Mouse (Mus musculus): ENCODE results near the gene Nr2c2ap. TPM values are rescaled to one million over a fixed set of nuclear protein-coding genes. Genes with fewer than 3 reads are reported as not detected.

Nr2c2ap gene
- total RNA-seq, 2 experiments from 2014 or later, result 21.7 to 21.9 TPM

DNA sequence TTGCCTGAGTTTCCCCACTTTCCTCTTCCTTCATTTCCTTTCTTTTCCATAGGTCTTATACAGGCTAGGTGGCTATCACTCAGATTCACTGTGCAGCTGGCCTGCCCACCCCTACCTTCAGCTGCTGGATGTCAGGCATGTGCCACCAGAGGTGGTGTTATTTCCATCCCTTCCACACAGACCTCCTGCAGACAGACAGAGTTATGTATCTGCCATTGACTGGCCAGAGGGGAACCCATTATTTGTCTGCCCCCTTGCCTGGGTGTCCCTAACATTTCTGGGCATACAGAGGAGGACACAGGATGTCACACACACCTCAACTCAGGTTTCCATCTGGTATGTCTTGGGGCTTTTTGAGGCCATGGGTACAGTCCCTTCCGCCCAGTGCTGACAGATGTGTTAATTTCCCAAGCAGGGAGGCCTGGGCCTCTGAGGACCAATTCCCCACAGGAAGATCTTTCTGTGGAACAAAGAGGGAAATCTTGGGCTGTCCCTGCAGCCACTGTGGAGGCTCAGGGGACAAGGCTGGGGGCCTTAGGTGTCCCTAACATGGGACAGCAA, 26.2 kb downstream of the Nr2c2ap start:
- DNase-seq (ENCODE audit: low spot score in 2 of 2), result no peak
- intact Hi-C loops (cut with DNase I), result no loop called here

DNA sequence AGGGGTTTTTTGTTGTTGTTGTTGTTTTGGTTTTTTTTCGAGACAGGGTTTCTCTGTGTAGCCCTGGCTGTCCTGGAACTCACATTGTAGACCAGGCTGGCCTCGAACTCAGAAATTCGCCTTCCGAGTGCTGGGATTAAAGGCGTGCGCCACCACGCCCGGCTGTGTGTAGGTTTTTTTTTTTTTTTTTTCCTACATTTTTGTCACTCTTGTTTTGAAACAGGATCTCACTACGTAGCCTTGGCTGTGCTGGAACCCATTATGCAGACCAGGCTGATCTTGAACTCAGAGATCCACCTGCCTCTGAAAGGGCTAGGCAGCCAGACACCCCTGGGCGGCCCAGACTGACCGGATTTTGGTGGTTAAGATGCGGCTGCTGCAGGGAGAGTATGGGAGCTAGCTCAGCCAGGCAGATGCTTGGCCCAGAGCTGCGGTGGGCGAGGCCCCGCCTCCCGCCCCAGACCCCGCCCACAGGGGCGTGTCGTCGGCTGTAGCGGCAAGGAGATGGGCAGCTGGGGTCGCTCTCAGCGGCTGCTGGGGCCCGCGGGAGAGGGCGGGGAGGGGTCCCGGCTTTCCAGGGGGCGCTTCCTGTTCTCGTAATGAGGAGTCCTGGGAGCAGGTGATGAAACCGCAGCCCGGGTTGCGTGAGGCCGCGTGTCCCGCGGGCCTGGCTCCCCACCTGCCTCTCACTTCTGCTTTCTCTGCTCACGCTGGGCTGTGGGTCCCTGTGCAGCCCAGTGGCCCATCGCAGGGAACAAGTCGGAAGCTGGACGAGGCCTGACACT, 27.1 kb downstream of the Nr2c2ap start:
- intact Hi-C loops (cut with DNase I), result no loop called here
- peak; percentile 59 to 63 for DNase-seq (ENCODE audit: low spot score in 2 of 2)

DNA sequence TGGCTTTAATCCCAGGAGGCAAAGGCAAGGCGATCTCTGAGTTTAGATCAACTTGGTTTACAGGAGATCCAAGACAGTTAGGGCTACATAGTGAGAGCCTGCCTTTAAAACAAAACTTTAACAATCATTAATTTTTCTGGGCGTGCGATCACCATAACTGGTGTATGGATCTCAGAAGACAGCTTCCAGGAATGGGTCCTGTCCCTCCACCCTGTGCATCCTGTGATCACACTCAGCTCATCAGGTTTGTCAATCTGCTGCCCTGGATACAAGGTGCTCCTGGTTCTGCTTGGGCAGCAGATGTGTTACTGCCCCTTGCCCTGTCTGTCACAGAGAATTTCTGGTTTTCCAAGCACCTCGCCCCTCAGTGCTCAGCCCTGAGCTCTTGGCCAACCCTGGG, 28.1 kb downstream of the Nr2c2ap start:
- intact Hi-C loops (cut with DNase I), result no loop called here
- no peak for DNase-seq (ENCODE audit: low spot score in 2 of 2)

DNA sequence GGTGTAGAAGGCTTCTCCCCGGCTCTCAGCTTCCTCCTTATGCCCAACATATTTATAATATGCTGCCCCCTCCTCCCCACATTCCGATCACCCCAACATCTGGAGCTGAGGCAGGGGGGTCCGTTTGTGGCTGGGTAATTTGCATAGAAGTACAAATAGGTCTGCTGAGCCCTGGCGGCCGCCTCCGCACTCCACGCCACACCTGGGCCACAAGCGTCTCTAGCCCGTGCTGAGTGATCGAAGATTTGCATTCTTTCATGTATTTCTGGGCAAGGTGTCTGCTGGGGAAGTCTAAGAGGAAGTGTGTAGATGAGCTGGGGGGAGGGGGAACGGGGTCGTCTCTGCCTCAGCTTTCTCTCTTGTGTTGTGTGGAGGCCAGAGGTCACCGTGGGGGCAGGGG, 28.9 kb downstream of the Nr2c2ap start:
- intact Hi-C loops (cut with DNase I), result no loop called here

DNA sequence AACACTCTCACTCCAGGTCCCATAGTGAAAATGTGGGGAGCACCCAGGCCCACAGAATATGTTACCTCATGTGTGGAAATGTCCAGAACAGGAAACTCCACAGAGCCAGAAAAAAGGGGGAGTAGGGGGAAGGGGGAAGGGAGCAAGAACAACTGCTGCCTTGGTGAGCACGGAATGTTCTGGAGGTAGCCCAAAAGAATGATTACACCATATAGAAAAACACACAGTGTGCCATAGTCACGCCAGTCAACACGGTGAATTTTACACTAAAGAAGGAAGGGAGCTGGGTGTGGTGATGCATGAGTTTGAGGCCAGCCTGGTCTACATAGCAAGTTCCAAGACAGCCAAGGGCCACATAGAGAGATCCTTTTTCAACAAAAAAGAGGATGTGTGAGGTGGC, 32.2 kb downstream of the Nr2c2ap start:
- intact Hi-C loops (cut with DNase I), result no loop called here

More for the DNA sequence above, 28.9 kb downstream of the Nr2c2ap start:
- no peak for DNase-seq (ENCODE audit: low spot score in 2 of 2)

DNA sequence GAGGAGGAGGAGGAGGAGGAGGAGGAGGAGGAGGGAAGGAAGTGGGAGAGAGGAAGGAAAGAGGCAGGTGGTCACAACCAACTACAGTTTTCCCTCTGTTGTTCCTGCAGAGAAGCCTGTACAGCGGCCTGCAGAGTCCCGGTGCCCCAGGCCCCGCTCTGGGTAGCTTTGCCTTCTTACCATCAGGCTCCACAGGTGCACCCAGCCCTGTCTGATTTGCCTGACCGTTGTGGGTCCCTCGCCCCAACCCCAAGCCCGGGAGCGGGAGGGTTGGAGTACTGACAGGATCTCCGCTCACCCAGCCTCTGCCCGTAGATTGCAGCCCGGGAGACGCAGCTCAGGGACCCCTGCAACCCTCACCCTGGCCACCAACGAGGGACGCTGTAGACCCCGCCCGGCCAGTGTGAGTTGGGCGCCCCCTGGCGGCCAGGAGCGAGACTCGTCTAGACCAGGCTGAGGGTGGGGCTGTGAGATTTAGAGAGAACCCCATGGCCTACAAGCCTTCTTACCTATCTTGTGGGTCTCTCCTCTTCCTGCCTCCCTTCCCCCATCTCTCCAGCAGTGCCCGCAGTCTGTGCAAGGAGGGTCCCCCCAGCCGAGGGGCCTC, 35.5 kb downstream of the Nr2c2ap start:
- intact Hi-C loops (cut with DNase I), result loop anchor here (1.0 to 2.0 kb wide), 2 partner anchors 79 to 248 kb away; no protein-coding TSS in a partner anchor
- peak; percentile 26 to 27 for DNase-seq (ENCODE audit: low spot score in 2 of 2)

More for the DNA sequence above, 32.2 kb downstream of the Nr2c2ap start:
- no peak for DNase-seq (ENCODE audit: low spot score in 2 of 2)

DNA sequence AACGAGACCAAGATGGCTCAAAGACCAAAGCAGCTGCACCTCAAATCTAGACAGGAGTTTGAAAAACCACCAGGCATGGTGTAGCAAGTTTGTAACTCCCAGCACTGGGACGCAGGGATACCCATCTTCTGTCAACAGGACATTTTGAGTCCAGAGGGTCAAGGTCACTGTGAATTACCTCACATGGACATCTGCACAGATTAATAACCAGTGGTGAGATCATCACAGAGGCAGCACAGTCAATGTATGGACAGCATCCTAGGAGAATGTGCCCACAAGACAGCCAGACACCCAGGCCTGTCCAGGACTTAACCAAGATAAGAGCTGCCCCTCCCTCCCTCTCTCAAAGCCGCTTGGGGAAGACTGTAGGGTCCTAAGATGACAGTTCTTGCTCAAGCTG, 39.0 kb downstream of the Nr2c2ap start:
- intact Hi-C loops (cut with DNase I), result no loop called here
- DNase-seq (ENCODE audit: low spot score in 2 of 2), result no peak

DNA sequence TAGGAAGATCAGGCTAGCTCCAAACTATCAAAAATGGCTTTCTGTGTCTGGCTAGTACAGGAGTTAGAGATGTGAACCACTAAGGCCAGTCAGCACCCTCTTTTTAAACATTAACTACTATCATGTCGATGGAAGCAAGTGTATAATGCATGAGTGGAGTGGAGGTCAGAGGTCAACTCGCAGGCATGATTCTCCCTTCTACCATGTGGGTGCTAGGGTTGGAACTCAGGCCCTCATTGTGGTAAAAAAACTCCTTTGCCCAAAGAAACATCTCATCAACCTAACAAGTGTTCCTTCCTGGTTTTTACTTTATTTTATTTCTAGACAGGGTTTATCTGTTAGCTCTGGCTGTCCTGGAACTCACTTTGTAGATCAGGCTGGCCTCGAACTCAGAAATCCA, 39.6 kb downstream of the Nr2c2ap start:
- intact Hi-C loops (cut with DNase I), result no loop called here
- no peak for DNase-seq (ENCODE audit: low spot score in 2 of 2)

DNA sequence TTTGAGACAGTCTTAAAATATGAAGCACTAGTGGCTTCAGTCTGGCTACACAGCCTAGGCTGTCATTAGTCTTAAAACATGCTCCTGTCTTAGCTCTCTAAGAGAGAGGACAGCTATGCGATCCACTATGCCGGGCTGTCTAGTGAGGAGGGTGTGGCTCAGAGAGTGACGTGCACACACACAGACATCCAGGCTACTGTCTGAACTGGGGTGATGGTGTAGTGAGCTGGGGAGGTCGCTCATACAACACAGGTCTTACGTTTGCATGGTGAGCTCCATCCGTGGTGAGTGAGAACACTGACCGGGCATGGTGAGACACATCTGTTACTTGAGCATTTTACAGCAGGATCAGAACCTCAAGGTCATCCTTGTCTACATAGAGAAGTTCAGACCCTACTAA, 40.1 kb downstream of the Nr2c2ap start:
- intact Hi-C loops (cut with DNase I), result no loop called here
- DNase-seq (ENCODE audit: low spot score in 2 of 2), result no peak

DNA sequence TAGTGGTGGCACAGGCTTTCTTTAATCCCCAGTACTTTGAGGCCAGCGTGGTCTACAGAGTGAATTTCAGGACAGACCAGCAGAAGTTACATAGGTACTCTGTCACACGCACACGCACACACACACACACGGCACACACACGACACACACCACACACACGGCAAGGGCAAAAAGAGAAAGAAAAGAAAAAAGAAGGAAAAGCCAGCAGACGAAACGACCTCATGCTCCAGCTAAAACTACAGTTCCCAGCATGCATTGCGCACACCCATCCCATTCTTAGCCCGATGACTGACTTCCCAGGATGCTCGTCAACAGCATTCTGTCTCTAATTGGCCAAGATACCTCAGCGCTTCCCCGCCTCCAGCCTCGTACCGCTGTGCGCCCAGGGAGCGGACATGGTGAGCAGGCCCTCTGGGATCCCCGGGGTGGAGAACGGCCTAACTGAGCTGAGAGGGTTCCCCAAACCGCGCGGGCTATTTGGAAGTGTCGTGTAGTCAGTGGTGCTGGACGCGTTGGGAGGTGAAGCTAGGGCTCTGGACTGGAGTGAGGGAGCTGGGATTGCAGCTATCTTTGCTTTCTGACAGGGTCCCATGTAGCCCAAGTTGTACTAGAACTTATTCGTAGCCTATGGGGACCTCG, 41.0 kb downstream of the Nr2c2ap start, which contains the start of gene Tmem161a:
Gene Tmem161a, plus strand, starts transcription at position 314 of the 639 bp plus-strand sequence.
- DNase-seq (ENCODE audit: low spot score in 2 of 2), result peak; percentile 94 to 97
- intact Hi-C loops (cut with DNase I), result no loop called here

DNA sequence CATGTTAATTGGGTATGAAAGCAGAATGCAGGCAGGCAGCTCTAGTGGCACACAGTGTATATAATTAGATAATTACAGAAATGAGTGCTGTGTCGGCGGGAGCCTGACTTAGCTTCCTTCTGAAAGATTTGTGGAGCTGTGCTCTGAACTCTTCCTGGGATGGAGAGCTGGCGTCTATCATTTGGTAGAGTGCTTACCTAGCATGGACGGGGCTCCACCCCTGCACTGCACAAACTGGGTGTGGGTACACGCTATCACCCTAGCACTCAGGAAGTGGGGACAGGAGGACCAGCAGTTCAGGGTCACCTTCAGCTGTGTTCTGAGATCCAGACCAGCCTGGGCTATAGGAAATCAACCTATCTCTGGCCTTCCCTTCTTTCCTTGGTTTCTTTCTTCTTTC, 42.2 kb downstream of the Nr2c2ap start:
- intact Hi-C loops (cut with DNase I), result no loop called here
- no peak for DNase-seq (ENCODE audit: low spot score in 2 of 2)

DNA sequence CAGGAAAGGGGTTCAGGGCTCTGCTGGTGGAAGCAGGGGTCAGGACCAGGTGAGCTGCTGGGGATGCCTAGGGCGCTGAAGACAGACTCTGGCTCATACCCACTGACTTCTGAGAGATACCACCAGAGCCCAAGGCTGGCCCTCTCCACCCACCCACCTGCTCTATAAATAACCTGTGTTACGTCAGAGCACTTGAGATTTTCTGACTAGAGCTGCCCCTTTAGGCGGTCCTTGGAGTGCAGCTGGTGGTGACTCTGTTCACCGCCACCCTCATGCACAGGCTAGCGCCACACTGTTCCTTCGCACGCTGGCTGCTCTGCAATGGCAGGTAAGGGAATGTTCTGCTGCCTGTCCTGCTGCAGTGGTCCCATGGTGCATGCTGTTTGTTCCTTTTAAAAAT, 42.9 kb downstream of the Nr2c2ap start:
- intact Hi-C loops (cut with DNase I), result no loop called here
- DNase-seq (ENCODE audit: low spot score in 2 of 2), result peak in 1 of 2 experiments; percentile 28

DNA sequence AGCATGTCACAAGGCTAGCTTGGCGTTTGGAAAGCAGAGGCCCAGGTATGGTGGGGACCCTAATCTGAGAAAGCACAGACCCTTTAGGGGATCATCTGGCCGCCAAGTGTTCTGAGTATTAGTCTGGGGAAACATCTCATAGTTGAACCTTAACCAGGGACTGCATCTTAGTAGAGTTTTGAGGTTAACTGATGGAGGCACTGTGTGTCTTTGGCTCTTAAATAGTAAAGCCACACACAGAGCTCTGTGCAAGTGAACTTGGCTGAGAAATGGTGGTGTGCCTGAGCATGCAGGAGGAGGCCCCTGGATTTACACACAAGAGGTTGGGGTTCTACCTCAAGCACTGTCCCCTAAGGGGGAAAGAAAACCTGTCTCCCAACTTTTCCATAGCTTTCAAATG, 47.1 kb downstream of the Nr2c2ap start:
- intact Hi-C loops (cut with DNase I), result loop anchor here (5.0 kb wide), 1 partner anchor 44 kb away; no protein-coding TSS in a partner anchor
- no peak for DNase-seq (ENCODE audit: low spot score in 2 of 2)

DNA sequence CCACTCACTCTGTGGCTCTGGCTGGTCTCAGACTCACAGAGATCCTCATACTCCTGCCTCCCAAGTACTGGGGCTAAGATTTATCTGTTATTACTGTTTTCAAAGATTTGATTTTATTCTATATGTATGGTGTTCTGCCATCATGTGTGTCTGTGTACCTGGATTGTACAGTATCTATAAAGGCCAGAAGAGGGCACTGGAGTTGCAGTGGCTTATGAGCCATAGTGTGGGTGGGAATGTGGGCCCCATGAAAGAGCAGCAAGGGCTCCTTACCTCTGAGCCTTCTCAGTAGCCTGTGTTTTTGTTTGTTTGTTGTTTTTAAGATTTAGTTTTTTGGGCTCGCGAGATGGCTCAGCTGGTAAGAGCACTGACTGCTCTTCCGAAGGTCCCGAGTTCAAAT, 47.9 kb downstream of the Nr2c2ap start:
- intact Hi-C loops (cut with DNase I), result loop anchor here (5.0 kb wide), 1 partner anchor 43 kb away; no protein-coding TSS in a partner anchor
- no peak for DNase-seq (ENCODE audit: low spot score in 2 of 2)

DNA sequence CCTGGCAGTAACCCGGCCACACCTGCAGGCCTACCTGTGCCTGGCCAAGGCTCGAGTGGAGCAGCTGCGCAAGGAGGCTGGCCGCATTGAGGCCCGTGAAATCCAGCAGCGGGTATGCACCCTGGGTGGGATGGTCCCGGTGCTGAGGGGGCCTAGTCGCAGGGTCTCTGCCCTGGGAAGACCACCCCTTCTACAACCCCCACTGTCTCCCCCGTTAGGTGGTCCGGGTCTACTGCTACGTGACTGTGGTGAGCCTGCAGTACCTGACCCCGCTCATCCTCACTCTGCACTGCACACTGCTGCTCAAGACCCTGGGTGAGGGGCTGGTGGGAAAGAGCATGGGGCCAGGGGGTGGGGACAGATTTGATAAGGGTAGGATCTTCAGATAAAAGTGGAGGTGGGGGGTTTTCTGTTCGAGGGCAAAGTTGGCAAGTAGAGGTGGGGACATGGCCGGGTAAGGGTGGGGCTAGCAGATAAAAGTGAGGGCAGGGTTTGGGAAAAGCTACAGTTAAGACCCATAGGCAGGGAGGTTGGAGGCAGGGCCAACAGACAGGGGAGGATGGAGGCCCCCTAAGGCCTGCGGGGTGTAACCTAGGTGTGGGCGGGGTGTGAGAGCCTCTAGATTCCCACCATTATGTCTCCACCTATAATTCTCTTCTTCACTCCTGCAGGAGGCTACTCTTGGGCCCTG, 50.2 kb downstream of the Nr2c2ap start:
- intact Hi-C loops (cut with DNase I), result no loop called here

DNA sequence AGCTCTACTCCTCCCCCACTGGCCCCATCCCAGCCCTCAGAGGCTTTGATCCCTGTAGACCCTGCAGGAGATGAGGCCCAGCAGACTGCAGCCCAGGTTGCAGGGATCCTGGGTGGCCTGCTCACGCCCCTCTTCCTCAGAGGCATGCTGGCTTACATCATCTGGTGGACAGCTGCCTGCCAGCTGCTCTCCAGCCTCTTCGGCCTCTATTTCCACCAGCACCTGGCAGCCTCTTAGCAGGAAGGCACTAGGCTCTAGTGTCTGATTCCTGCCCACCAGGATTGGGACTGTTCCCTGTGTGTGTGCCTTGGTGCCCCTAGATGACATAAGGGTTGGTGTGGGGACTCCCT, 50.7 kb downstream of the Nr2c2ap start:
- DNase-seq (ENCODE audit: low spot score in 2 of 2), result no peak
- intact Hi-C loops (cut with DNase I), result no loop called here

More for the DNA sequence above, 50.2 kb downstream of the Nr2c2ap start:
- DNase-seq (ENCODE audit: low spot score in 2 of 2), result no peak

DNA sequence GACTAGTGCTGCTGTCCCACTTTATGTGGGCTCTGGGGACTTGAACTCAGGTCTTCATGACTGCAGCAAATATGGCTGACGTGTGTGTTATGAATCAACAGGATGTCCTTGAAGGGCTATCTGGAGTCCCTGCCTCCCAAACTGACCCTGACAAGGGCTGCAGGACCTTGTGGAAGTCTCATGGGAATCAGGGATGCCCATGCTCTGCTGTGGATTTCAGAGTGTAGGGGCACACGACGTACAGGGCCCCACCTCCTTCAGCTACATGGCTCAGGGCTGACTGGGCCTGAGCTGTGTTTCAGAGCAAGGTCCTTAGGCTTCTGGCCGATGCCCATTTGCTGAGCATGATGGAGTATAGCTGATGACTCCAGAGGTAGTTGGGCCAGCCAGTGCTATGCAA, 52.1 kb downstream of the Nr2c2ap start:
- intact Hi-C loops (cut with DNase I), result no loop called here
- DNase-seq (ENCODE audit: low spot score in 2 of 2), result no peak
